Mouse (Mus musculus): Measurements from ENCODE around the gene Gli2. TPM values are rescaled to one million over a fixed set of nuclear protein-coding genes. Genes with fewer than 3 reads are reported as not detected.

The Gli2 gene
- total and polyA plus RNA-seq, 2 experiments: 0.10 TPM; not detected in 1

DNA sequence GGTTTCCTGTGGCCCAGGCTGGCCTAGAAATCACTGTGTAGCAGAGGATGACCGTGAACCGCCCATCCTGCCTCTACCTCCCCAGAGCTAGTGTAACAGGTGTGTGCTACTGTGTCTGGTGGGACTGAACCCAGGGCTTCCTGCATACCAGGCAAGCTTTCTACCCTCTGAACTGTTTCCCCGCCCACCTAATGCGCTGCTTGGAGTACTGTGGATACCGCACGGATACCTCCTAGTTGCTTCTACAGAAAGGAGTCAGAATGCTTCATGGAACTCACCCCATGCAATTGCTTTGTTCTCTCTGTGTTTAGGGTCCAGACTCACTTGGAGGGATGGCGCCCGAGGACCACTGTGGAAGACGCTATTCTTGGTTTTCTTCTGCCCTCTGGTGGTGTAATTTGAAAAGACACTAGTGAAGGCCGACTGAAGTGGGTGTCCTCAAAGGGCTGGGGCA is 30.1 kb upstream of the Gli2 start:
- Histone ChIP-seq H3K4me3 (ENCODE audit: insufficient read depth, low read depth, low read length) (no peak overlapping the region), H3K4me1 (ENCODE audit: control insufficient read depth, insufficient read depth, low read length) (no peaks in the 10 kb centered on the region), H3K9ac (ENCODE audit: low read depth, low read length) (no peak overlapping the region), H3K27me3 (ENCODE audit: control insufficient read depth, insufficient read depth, low read length) (no peaks in the 10 kb centered on the region), H3K79me2 (ENCODE audit: control insufficient read depth, insufficient read depth, low read length) (no peaks in the 10 kb centered on the region), H3K27ac (replicated peaks; ENCODE audit: insufficient read depth, low read depth, low read length) (no peak overlapping the region), H3K36me3 (ENCODE audit: control insufficient read depth, insufficient read depth, low read length) (no peaks in the 10 kb centered on the region)
- WGBS: 20% methylated on average over 10 of the region's 10 CpGs
- TF ChIP-seq POLR2A (IDR thresholded peaks at IDR 0.05; ENCODE audit: extremely low read depth, insufficient read depth, low read length) (no peak), CTCF (IDR thresholded peaks at IDR 0.05; ENCODE audit: low read depth, low read length) (peak; percentile 44; the same call in 1 of the 2 replicates)
- DNase-seq (ENCODE audit: extremely low read depth, low read depth, low spot score): no peak

DNA sequence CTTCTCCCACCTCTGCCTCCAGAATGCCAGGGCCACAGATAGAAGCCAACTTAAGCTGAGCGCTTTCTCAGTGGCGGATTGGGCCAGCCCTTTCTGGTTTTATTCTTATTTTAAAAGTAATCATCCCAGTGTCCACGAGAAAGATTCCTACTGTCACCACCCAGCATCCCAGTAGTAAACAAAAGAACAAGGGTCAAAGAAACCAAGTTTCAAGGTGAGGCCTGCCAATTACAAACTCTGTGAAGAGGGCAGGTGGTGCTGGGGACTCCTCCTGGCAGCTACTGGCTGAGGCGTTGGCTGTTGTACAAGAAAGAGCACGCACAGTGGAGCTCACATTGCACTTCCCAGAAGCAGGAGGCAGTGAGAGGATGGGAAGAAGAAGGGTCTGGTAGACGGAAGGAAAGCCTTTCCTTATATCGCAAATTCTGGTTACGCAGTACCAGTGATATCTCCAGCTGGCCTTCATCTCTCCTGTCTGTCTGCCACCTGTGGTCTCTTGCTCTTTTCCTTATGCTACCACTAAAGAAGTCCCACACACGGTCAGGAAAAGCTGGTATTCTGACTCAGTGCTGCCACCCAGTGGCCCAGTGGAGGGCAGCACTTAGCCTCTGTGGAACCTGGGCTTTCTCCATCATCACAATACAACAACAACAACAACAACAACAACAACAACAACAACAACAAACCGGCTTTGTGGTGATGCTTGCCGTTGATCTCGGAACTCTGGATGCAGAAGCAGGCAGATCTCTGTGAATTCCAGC is 29.0 kb upstream of the Gli2 start:
- Histone ChIP-seq H3K4me3 (ENCODE audit: insufficient read depth, low read depth, low read length) (no peak overlapping the region), H3K4me1 (ENCODE audit: control insufficient read depth, insufficient read depth, low read length) (no peaks in the 10 kb centered on the region), H3K27me3 (ENCODE audit: control insufficient read depth, insufficient read depth, low read length) (0 out of 2 replicates have a peak, but pooled peaks cover 2% of the 10 kb centered on the region), H3K27ac (replicated peaks; ENCODE audit: insufficient read depth, low read depth, low read length) (no peak overlapping the region), H3K36me3 (ENCODE audit: control insufficient read depth, insufficient read depth, low read length) (no peaks in the 10 kb centered on the region), H3K79me2 (ENCODE audit: control insufficient read depth, insufficient read depth, low read length) (no peaks in the 10 kb centered on the region), H3K9ac (ENCODE audit: low read depth, low read length) (no peak overlapping the region)
- peak; percentile 10 for DNase-seq (ENCODE audit: extremely low read depth, low read depth, low spot score)
- WGBS: 37% methylated on average over 12 of the region's 12 CpGs
- TF ChIP-seq CTCF (IDR thresholded peaks at IDR 0.05; ENCODE audit: low read depth, low read length): peak; percentile 92
- TF ChIP-seq POLR2A (IDR thresholded peaks at IDR 0.05; ENCODE audit: extremely low read depth, insufficient read depth, low read length): no peak

DNA sequence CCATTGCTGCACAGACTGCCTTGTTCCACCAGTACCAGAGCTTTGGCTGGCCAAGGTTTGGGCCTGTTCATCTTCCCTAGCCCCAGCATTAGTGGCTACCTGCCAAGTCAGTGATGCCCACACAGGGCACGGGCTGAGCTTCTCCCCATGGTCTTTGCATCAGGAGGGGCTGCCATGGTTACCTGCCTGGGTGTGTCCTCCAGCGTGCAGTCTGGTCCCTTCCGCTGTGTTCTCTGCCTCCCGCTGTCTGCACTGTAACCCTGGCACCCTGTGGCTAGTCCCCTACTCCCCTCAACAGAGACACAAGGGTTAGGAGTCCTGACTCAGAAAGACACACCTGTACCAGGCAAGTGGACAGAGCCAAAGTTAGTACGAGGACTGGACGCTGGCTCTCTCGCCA is 24.5 kb upstream of the Gli2 start:
- Histone ChIP-seq H3K9ac (ENCODE audit: low read depth, low read length) (no peak overlapping the region), H3K79me2 (ENCODE audit: control insufficient read depth, insufficient read depth, low read length) (no peaks in the 10 kb centered on the region), H3K4me3 (ENCODE audit: insufficient read depth, low read depth, low read length) (no peak overlapping the region), H3K4me1 (ENCODE audit: control insufficient read depth, insufficient read depth, low read length) (no peaks in the 10 kb centered on the region), H3K27me3 (ENCODE audit: control insufficient read depth, insufficient read depth, low read length) (peaks cover 2% of the 10 kb centered on the region; the same call in 1 of the 2 replicates), H3K36me3 (ENCODE audit: control insufficient read depth, insufficient read depth, low read length) (no peaks in the 10 kb centered on the region), H3K27ac (replicated peaks; ENCODE audit: insufficient read depth, low read depth, low read length) (no peak overlapping the region)
- no peak for DNase-seq (ENCODE audit: extremely low read depth, low read depth, low spot score)
- WGBS: 90% methylated on average over 7 of the region's 7 CpGs
- TF ChIP-seq POLR2A (IDR thresholded peaks at IDR 0.05; ENCODE audit: extremely low read depth, insufficient read depth, low read length) (no peak), CTCF (IDR thresholded peaks at IDR 0.05; ENCODE audit: low read depth, low read length) (no peak)

- Histone ChIP-seq H3K4me3 (ENCODE audit: insufficient read depth, low read depth, low read length) (no peak overlapping the region), H3K79me2 (ENCODE audit: control insufficient read depth, insufficient read depth, low read length) (no peaks in the 10 kb centered on the region), H3K36me3 (ENCODE audit: control insufficient read depth, insufficient read depth, low read length) (no peaks in the 10 kb centered on the region), H3K27ac (replicated peaks; ENCODE audit: insufficient read depth, low read depth, low read length) (no peak overlapping the region), H3K4me1 (ENCODE audit: control insufficient read depth, insufficient read depth, low read length) (no peaks in the 10 kb centered on the region), H3K9ac (ENCODE audit: low read depth, low read length) (no peak overlapping the region), H3K27me3 (ENCODE audit: control insufficient read depth, insufficient read depth, low read length) (peaks cover 2% of the 10 kb centered on the region; the same call in 1 of the 2 replicates)
- no peak for DNase-seq (ENCODE audit: extremely low read depth, low read depth, low spot score)
- TF ChIP-seq POLR2A (IDR thresholded peaks at IDR 0.05; ENCODE audit: extremely low read depth, insufficient read depth, low read length) (no peak), CTCF (IDR thresholded peaks at IDR 0.05; ENCODE audit: low read depth, low read length) (no peak)
- WGBS: 70% methylated on average over 4 of the region's 4 CpGs
These were observed 22.9 kb upstream of the Gli2 start for GRCm38 (mm10) chr1:119076333-119076732.

DNA sequence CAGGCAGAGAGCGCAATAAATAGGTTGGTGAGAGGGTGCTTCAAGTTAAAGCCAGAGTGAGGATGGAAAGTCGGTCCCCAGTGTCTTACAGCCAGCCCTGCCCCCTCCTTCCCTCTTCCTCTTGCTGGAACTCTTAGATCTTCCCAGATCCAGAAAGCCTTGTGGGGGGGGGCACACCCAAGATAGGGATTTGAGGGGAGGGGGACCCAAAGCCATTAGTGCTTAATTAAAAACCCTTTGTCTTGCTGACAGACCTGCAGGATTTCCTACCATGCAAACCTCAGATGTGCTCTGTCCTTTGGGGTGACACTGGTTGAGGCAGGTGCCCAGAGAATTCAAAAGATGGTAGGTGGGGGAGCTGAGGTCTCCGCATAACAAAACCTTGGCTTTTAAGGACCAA is 22.5 kb upstream of the Gli2 start:
- Histone ChIP-seq H3K27ac (replicated peaks; ENCODE audit: insufficient read depth, low read depth, low read length) (no peak overlapping the region), H3K27me3 (ENCODE audit: control insufficient read depth, insufficient read depth, low read length) (peaks cover 2% of the 10 kb centered on the region; the same call in 1 of the 2 replicates), H3K4me3 (ENCODE audit: insufficient read depth, low read depth, low read length) (no peak overlapping the region), H3K36me3 (ENCODE audit: control insufficient read depth, insufficient read depth, low read length) (no peaks in the 10 kb centered on the region), H3K4me1 (ENCODE audit: control insufficient read depth, insufficient read depth, low read length) (no peaks in the 10 kb centered on the region), H3K9ac (ENCODE audit: low read depth, low read length) (no peak overlapping the region), H3K79me2 (ENCODE audit: control insufficient read depth, insufficient read depth, low read length) (no peaks in the 10 kb centered on the region)
- no peak for DNase-seq (ENCODE audit: extremely low read depth, low read depth, low spot score)
- 86% methylated on average over 2 of the region's 3 CpGs for WGBS
- no peak for TF ChIP-seq POLR2A (IDR thresholded peaks at IDR 0.05; ENCODE audit: extremely low read depth, insufficient read depth, low read length)
- TF ChIP-seq CTCF (IDR thresholded peaks at IDR 0.05; ENCODE audit: low read depth, low read length): no peak

- H3K79me2 ChIP-seq (ENCODE audit: control insufficient read depth, insufficient read depth, low read length): no peaks in the 10 kb centered on the region
- no peaks in the 10 kb centered on the region for H3K36me3 ChIP-seq (ENCODE audit: control insufficient read depth, insufficient read depth, low read length)
- H3K4me1 ChIP-seq (ENCODE audit: control insufficient read depth, insufficient read depth, low read length): no peaks in the 10 kb centered on the region
- H3K4me3 ChIP-seq (ENCODE audit: insufficient read depth, low read depth, low read length): no peak overlapping the region
- no peak overlapping the region for H3K9ac ChIP-seq (ENCODE audit: low read depth, low read length)
- H3K27ac ChIP-seq (replicated peaks; ENCODE audit: insufficient read depth, low read depth, low read length): no peak overlapping the region
- WGBS: 31% methylated on average over 7 of the region's 7 CpGs
- TF ChIP-seq CTCF (IDR thresholded peaks at IDR 0.05; ENCODE audit: low read depth, low read length) (no peak), POLR2A (IDR thresholded peaks at IDR 0.05; ENCODE audit: extremely low read depth, insufficient read depth, low read length) (no peak)
- peaks cover 2% of the 10 kb centered on the region; the same call in 1 of the 2 replicates for H3K27me3 ChIP-seq (ENCODE audit: control insufficient read depth, insufficient read depth, low read length)
- no peak for DNase-seq (ENCODE audit: extremely low read depth, low read depth, low spot score)
These were observed 22.1 kb upstream of the Gli2 start for GRCm38 (mm10) chr1:119075500-119075899.

Measured in liver, adult 2 months (tissue).